Mouse (Mus musculus) E14TG2a.4 (cell line): ENCODE data around the gene 4930518I15Rik.
"Not testable (repeated sequence)": the region's sequence is repeated elsewhere in the genome, so short reads cannot be mapped to it uniquely, and the experiment has no call there.

Experiments
- H3K27me3 ChIP-seq: 2 replicates; pipeline ENCODE4 v1.6.1; 2014; ENCODE audit warnings: low read length, control low read depth; ENCODE audit not compliant: insufficient read depth
- H3K36me3 ChIP-seq: 2 replicates; pipeline ENCODE4 v1.6.1; 2014; ENCODE audit warnings: low read length, control low read depth; ENCODE audit not compliant: insufficient read depth
- H3K4me1 ChIP-seq: replicated peaks from 2 replicates; pipeline ENCODE4 v1.6.1; 2014; ENCODE audit warnings: low read depth, low read length, control low read depth
- H3K4me3 ChIP-seq: replicated peaks from 2 replicates; pipeline ENCODE4 v1.5.1; 2014; ENCODE audit warnings: mild to moderate bottlenecking, low read length
- H3K9me3 ChIP-seq: 2 replicates; pipeline ENCODE4 v1.6.1; 2014; ENCODE audit warnings: low read length, control low read depth
- CTCF ChIP-seq: conservative IDR thresholded peaks from 2 replicates; pipeline ENCODE4 v1.5.1; 2014; ENCODE audit warnings: low read length
- NANOG ChIP-seq: IDR thresholded peaks from 2 replicates; pipeline ENCODE4 v1.6.1; 2014; ENCODE audit warnings: borderline replicate concordance, low read length, mixed read lengths
- POU5F1 ChIP-seq: IDR thresholded peaks from 2 replicates; pipeline ENCODE4 v1.6.1; 2014; ENCODE audit warnings: low read length, borderline replicate concordance

4930518I15Rik gene

GRCm38 (mm10) chr2:156841841-156842706, 15.7 kb downstream of the 4930518I15Rik start:
- peaks cover 76% of the 10 kb centered on the region for H3K4me1 ChIP-seq
- no peaks in the 10 kb centered on the region for H3K27me3 ChIP-seq
- TF ChIP-seq NANOG (no peak), CTCF (no peak), POU5F1 (no peak)
- peaks cover 49% of the 10 kb centered on the region for H3K36me3 ChIP-seq
- peak overlapping the region; percentile 92 for H3K4me3 ChIP-seq
- H3K9me3 ChIP-seq, result no peaks in the 10 kb centered on the region

GRCm38 (mm10) chr2:156841028-156841840, 16.5 kb downstream of the 4930518I15Rik start:
- no peaks in the 10 kb centered on the region for H3K27me3 ChIP-seq
- no peak for TF ChIP-seq NANOG
- TF ChIP-seq POU5F1, result no peak
- TF ChIP-seq CTCF, result no peak

GRCm38 (mm10) chr2:156840301-156841027, 17.3 kb downstream of the 4930518I15Rik start:
- 0 out of 2 replicates have a peak, but pooled peaks cover 6% of the 10 kb centered on the region for H3K9me3 ChIP-seq
- H3K4me3 ChIP-seq, result peak overlapping the region; percentile 92
- TF ChIP-seq NANOG, result no peak
- H3K27me3 ChIP-seq, result no peaks in the 10 kb centered on the region
- H3K4me1 ChIP-seq, result peaks cover 67% of the 10 kb centered on the region
- H3K36me3 ChIP-seq, result peaks cover 49% of the 10 kb centered on the region

More at GRCm38 (mm10) chr2:156841028-156841840, 16.5 kb downstream of the 4930518I15Rik start:
- Histone ChIP-seq H3K9me3 (0 out of 2 replicates have a peak, but pooled peaks cover under 1% of the 10 kb centered on the region), H3K4me1 (peaks cover 74% of the 10 kb centered on the region), H3K4me3 (peak overlapping the region; percentile 92), H3K36me3 (peaks cover 49% of the 10 kb centered on the region)

- peak within 1 kb of the TSS; percentile 92 for H3K4me3 ChIP-seq
- peaks cover 14% of the 10 kb centered on the region for H3K9me3 ChIP-seq
- no peaks in the 10 kb centered on the region for H3K27me3 ChIP-seq
- peaks cover 58% of the 10 kb centered on the region for H3K4me1 ChIP-seq
- peaks cover 49% of the 10 kb centered on the region for H3K36me3 ChIP-seq
- TF ChIP-seq CTCF, result no peak
Observed at GRCm38 (mm10) chr2:156839319-156840191, 18.2 kb downstream of the 4930518I15Rik start, which contains the start of gene Tgif2. Gene Tgif2, plus strand, starts transcription at chr2:156840007.

- H3K27me3 ChIP-seq, result no peaks in the 10 kb centered on the region
- H3K9me3 ChIP-seq, result peaks cover 21% of the 10 kb centered on the region
- H3K4me1 ChIP-seq, result peaks cover 51% of the 10 kb centered on the region
- TF ChIP-seq POU5F1 (no peak), CTCF (no peak), NANOG (no peak)
- H3K36me3 ChIP-seq, result peaks cover 49% of the 10 kb centered on the region
- H3K4me3 ChIP-seq, result peak overlapping the region; percentile 92
Observed at GRCm38 (mm10) chr2:156838839-156839238, 18.9 kb downstream of the 4930518I15Rik start.

- TF ChIP-seq CTCF (no peak), POU5F1 (no peak), NANOG (no peak)
- peaks cover 91% of the 10 kb centered on the region for H3K36me3 ChIP-seq
Observed at GRCm38 (mm10) chr2:156834336-156834735, 23.4 kb downstream of the 4930518I15Rik start.

GRCm38 (mm10) chr2:156825128-156825527, 32.6 kb downstream of the 4930518I15Rik start:
- not testable (repeated sequence) for H3K4me3 ChIP-seq, H3K27me3 ChIP-seq
- Histone ChIP-seq H3K4me1 (peaks cover 36% of the 10 kb centered on the region), H3K36me3 (peaks cover 19% of the 10 kb centered on the region), H3K9me3 (peaks cover 29% of the 10 kb centered on the region)
- TF ChIP-seq CTCF, result peak; percentile 60

More at GRCm38 (mm10) chr2:156834336-156834735, 23.4 kb downstream of the 4930518I15Rik start:
- H3K27me3 ChIP-seq, result no peaks in the 10 kb centered on the region
- H3K4me3 ChIP-seq, result no peak overlapping the region
- H3K4me1 ChIP-seq, result peaks cover 24% of the 10 kb centered on the region
- H3K9me3 ChIP-seq, result peaks cover 66% of the 10 kb centered on the region
